Mouse (Mus musculus): ENCODE results near the gene Maml3.

GRCm38 (mm10) chr3:51708375-51708745, 396.5 kb downstream of the Maml3 start:
- no peak for TF ChIP-seq CTCF (IDR thresholded peaks at IDR 0.05; ENCODE audit: borderline replicate concordance, extremely low read depth, insufficient read depth, insufficient read length)
- no peak for TF ChIP-seq POLR2A (IDR thresholded peaks at IDR 0.05; ENCODE audit: borderline replicate concordance, extremely low read depth, insufficient read depth, insufficient read length, poor library complexity, severe bottlenecking)

Measured in brain, embryonic 14.5 days (tissue).